Mouse (Mus musculus) forebrain, embryonic 10.5 days (tissue): Measurements from ENCODE around the gene Serbp1. TPM values are rescaled to one million over a fixed set of nuclear protein-coding genes. Genes with fewer than 3 reads are reported as not detected.

Experiments used
- DNase-seq: peaks from one replicate; pipeline ENCODE4 v3.0.0-alpha.2; 2017; ENCODE audit warnings: low spot score; ENCODE audit errors: extremely low spot score
- H3K27ac ChIP-seq: fragments of 300-500 bp; sonication (generic); 2 replicates; pipeline ENCODE4 v1.5.1; 2016; ENCODE audit warnings: mild to moderate bottlenecking
- H3K27me3 ChIP-seq: fragments of 300-500 bp; sonication (generic); 2 replicates; pipeline ENCODE4 v1.6.1; 2016; ENCODE audit warnings: mild to moderate bottlenecking; ENCODE audit not compliant: poor library complexity, severe bottlenecking
- H3K36me3 ChIP-seq: fragments of 300-500 bp; sonication (generic); replicated peaks from 2 replicates; pipeline ENCODE4 v1.6.1; 2016; ENCODE audit warnings: mild to moderate bottlenecking, moderate library complexity
- H3K4me1 ChIP-seq: fragments of 300-500 bp; sonication (generic); 2 replicates; pipeline ENCODE4 v1.6.1; 2016
- H3K4me3 ChIP-seq: fragments of 300-500 bp; sonication (generic); 2 replicates; pipeline ENCODE4 v1.5.1; 2016; ENCODE audit warnings: mild to moderate bottlenecking, moderate library complexity
- H3K9me3 ChIP-seq: fragments of 300-500 bp; sonication (generic); 2 replicates; pipeline ENCODE4 v1.6.1; 2016; ENCODE audit warnings: mild to moderate bottlenecking, moderate library complexity
- WGBS: fragments of 180-500 bp; shearing (Covaris S2); methylation state at CpG from one replicate; pipeline ENCODE4 v1.1.7; 2016; 5-methylcytosine and 5-hydroxymethylcytosine counted together
- polyA plus RNA-seq: library from polyadenylated mRNA; unstranded; fragments of >200 nt; fragmentation: Nextera tagmentation; extraction: Ambion mirVana; gene quantifications from 2 replicates; pipeline ENCODE4 v1.2.1, GENCODE M21; 2016

Serbp1 gene
- polyA plus RNA-seq, 1 experiment from 2014 or later, result 499 TPM

GRCm38 (mm10) chr6:67318451-67318850, 80.5 kb downstream of the Serbp1 start:
- Histone ChIP-seq H3K36me3 (no peaks in the 10 kb centered on the region), H3K4me1 (no peaks in the 10 kb centered on the region), H3K4me3 (no peak overlapping the region), H3K27me3 (no peaks in the 10 kb centered on the region), H3K27ac (no peak overlapping the region), H3K9me3 (no peaks in the 10 kb centered on the region)
- DNase-seq, result peak; percentile 57
- 40% methylated on average over 10 of the region's 10 CpGs for WGBS

- H3K27ac ChIP-seq, result no peak overlapping the region
- DNase-seq, result no peak
- no peak overlapping the region for H3K4me3 ChIP-seq
- no peaks in the 10 kb centered on the region for H3K9me3 ChIP-seq
- H3K36me3 ChIP-seq, result no peaks in the 10 kb centered on the region
- no peaks in the 10 kb centered on the region for H3K27me3 ChIP-seq
- no peaks in the 10 kb centered on the region for H3K4me1 ChIP-seq
- 91% methylated on average over 3 of the region's 3 CpGs for whole genome bisulfite sequencing
Measured at GRCm38 (mm10) chr6:67323788-67324187, 85.8 kb downstream of the Serbp1 start.

GRCm38 (mm10) chr6:67337943-67338342, 100.0 kb downstream of the Serbp1 start:
- no peaks in the 10 kb centered on the region for H3K36me3 ChIP-seq

GRCm38 (mm10) chr6:67339494-67339893, 101.5 kb downstream of the Serbp1 start:
- no peaks in the 10 kb centered on the region for H3K27me3 ChIP-seq
- H3K27ac ChIP-seq, result no peak overlapping the region
- no peaks in the 10 kb centered on the region for H3K9me3 ChIP-seq
- DNase-seq, result no peak
- H3K4me3 ChIP-seq, result no peak overlapping the region
- no peaks in the 10 kb centered on the region for H3K36me3 ChIP-seq
- H3K4me1 ChIP-seq, result no peaks in the 10 kb centered on the region

More at GRCm38 (mm10) chr6:67337943-67338342, 100.0 kb downstream of the Serbp1 start:
- Histone ChIP-seq H3K4me1 (no peaks in the 10 kb centered on the region), H3K9me3 (no peaks in the 10 kb centered on the region), H3K27me3 (no peaks in the 10 kb centered on the region), H3K27ac (no peak overlapping the region), H3K4me3 (no peak overlapping the region)
- DNase-seq, result no peak

Other genes starting within 250 kb of the Serbp1 start
- gene Gadd45a, start 200.7 kb upstream of the Serbp1 start, polyA plus RNA-seq, result 21.6 and 22.9 TPM in 2 replicates
- gene Il12rb2, start 138.0 kb downstream of the Serbp1 start, polyA plus RNA-seq, result 0.07 TPM in 1 of 2 replicates, not detected in the other